Comparison of ENCODE assay signal across 8 mouse cellular contexts in genomic region chr15:91672645-91673568, GRCm38 (mm10). TPM values are rescaled to one million over a fixed set of nuclear protein-coding genes. Genes with fewer than 3 reads are reported as not detected.
DNase-seq lines count a peak whose midpoint lies in the region; ATAC-seq and TF ChIP-seq lines count a peak whose summit lies in the region.

TSS of gene Lrrk2 (plus strand) at chr15:91673175.

- peak within 1 kb of the TSS; percentile 73 for H3K4me2 ChIP-seq in limb, embryonic 14.5 days (replicated peaks; ENCODE audit: low read depth, low read length, severe bottlenecking)
- peak within 1 kb of the TSS; percentile 88 for H3K4me2 ChIP-seq in midbrain, embryonic 15.5 days

- 3% methylated on average over 40 of the region's 40 CpGs for WGBS in bone marrow, adult 2 months
- WGBS in limb, embryonic 14.5 days: 2% methylated on average over 34 of the region's 40 CpGs
- 3% methylated on average over 40 of the region's 40 CpGs for whole genome bisulfite sequencing in midbrain, embryonic 15.5 days

- peak; percentile 84; the same call in 1 of the 2 replicates for TF ChIP-seq POLR2A in bone marrow, adult 2 months (IDR thresholded peaks at IDR 0.05; ENCODE audit: borderline replicate concordance, control insufficient read depth, low read depth, low read length)
- TF ChIP-seq POLR2A in embryonic fibroblast, embryonic 13.5 days (IDR thresholded peaks at IDR 0.05; ENCODE audit: low read depth, low read length): peak; percentile 93
- peak; percentile 54; the same call in 1 of the 2 replicates for TF ChIP-seq POLR2A in limb, embryonic 14.5 days (IDR thresholded peaks at IDR 0.05; ENCODE audit: borderline replicate concordance, extremely low read depth, insufficient read depth, insufficient read length)

- peak; percentile 93 for ATAC-seq in limb, embryonic 14.5 days (ENCODE audit: low FRiP score, low read depth)
- ATAC-seq in midbrain, embryonic 15.5 days (replicated peaks): peak; percentile 98

- H3K27ac ChIP-seq in bone marrow, adult 2 months (ENCODE audit: control insufficient read depth, insufficient read depth, low read depth, low read length, poor library complexity): peak within 1 kb of the TSS; percentile 79
- peak within 1 kb of the TSS; percentile 50 for H3K27ac ChIP-seq in embryonic fibroblast, embryonic 13.5 days (ENCODE audit: insufficient read depth, low read length)
- peak within 1 kb of the TSS; percentile 72 for H3K27ac ChIP-seq in limb, embryonic 14.5 days (replicated peaks; ENCODE audit: low read depth, low read length)
- H3K27ac ChIP-seq in midbrain, embryonic 15.5 days: peak within 1 kb of the TSS; percentile 35; the same call in 1 of the 2 replicates

- DNase-seq in heart, adult 9 months (ENCODE audit: low spot score in 2 of 2): peak; percentile 89 to 90
- DNase-seq in kidney, adult 9 months: peak; percentile 86
- DNase-seq in limb, embryonic 14.5 days (ENCODE audit: low spot score): peak; percentile 80
- peak; percentile 72 to 80 for DNase-seq in spleen, adult 18-20 months
- DNase-seq in c-Kit-positive CD71-positive TER-119-positive erythroid progenitor cells, embryonic 14.5 days (ENCODE audit: low spot score): no peak

- no peaks in the 10 kb centered on the region for H3K27me3 ChIP-seq in limb, embryonic 14.5 days (ENCODE audit: control insufficient read depth, insufficient read depth, low read length)
- 0 out of 2 replicates have a peak, but pooled peaks cover 3% of the 10 kb centered on the region for H3K27me3 ChIP-seq in midbrain, embryonic 15.5 days (replicated peaks)

- H3K4me3 ChIP-seq in bone marrow, adult 2 months (replicated peaks; ENCODE audit: control insufficient read depth, low read depth, low read length): peak within 1 kb of the TSS; percentile 84
- peak within 1 kb of the TSS; percentile 53 for H3K4me3 ChIP-seq in embryonic fibroblast, embryonic 13.5 days (ENCODE audit: insufficient read depth, low read length)
- H3K4me3 ChIP-seq in limb, embryonic 14.5 days (replicated peaks; ENCODE audit: low read length): peak within 1 kb of the TSS; percentile 52
- peak within 1 kb of the TSS; percentile 54 for H3K4me3 ChIP-seq in midbrain, embryonic 15.5 days

- H3K36me3 ChIP-seq in limb, embryonic 14.5 days (ENCODE audit: control insufficient read depth, insufficient read depth, low read length): no peaks in the 10 kb centered on the region
- no peaks in the 10 kb centered on the region for H3K36me3 ChIP-seq in midbrain, embryonic 15.5 days (replicated peaks)

- TF ChIP-seq CTCF in bone marrow, adult 2 months (IDR thresholded peaks at IDR 0.05; ENCODE audit: control insufficient read depth, insufficient read depth, low read length): no peak
- no peak for TF ChIP-seq CTCF in embryonic fibroblast, embryonic 13.5 days (IDR thresholded peaks at IDR 0.05; ENCODE audit: borderline replicate concordance, insufficient read depth, low read length)

- H3K9ac ChIP-seq in limb, embryonic 14.5 days (ENCODE audit: low read depth, low read length, severe bottlenecking): peak within 1 kb of the TSS; percentile 76
- H3K9ac ChIP-seq in midbrain, embryonic 15.5 days: peak within 1 kb of the TSS; percentile 60

- H3K9me3 ChIP-seq in limb, embryonic 14.5 days (ENCODE audit: control insufficient read depth, low read length): no peaks in the 10 kb centered on the region
- H3K9me3 ChIP-seq in midbrain, embryonic 15.5 days: no peaks in the 10 kb centered on the region

- no peaks in the 10 kb centered on the region; the same call in 1 of the 2 replicates for H3K4me1 ChIP-seq in bone marrow, adult 2 months (ENCODE audit: control insufficient read depth, insufficient read depth, low read length)
- H3K4me1 ChIP-seq in embryonic fibroblast, embryonic 13.5 days (ENCODE audit: control insufficient read depth, insufficient read depth, low read length): peaks cover 2% of the 10 kb centered on the region
- H3K4me1 ChIP-seq in limb, embryonic 14.5 days (ENCODE audit: control insufficient read depth, insufficient read depth, low read length): peaks cover 13% of the 10 kb centered on the region
- H3K4me1 ChIP-seq in midbrain, embryonic 15.5 days: peaks cover 11% of the 10 kb centered on the region

RNA-seq across cellular contexts. Expression of gene Lrrk2, which starts in this region (rescaled TPM):
- polyA plus RNA-seq in bone marrow, adult 2 months (2011; ENCODE audit: insufficient read depth, insufficient read length, low replicate concordance, missing spikeins): 7.4 and 20.5 TPM in 2 replicates
- 29.8 and 35.0 TPM in 2 replicates for polyA plus RNA-seq in embryonic fibroblast, embryonic 13.5 days (2011; ENCODE audit: insufficient read length, low read depth, missing spikeins)
- polyA plus RNA-seq in limb, embryonic 14.5 days (2012; rRNA removed): 4.5 and 5.7 TPM in 2 replicates
- polyA plus RNA-seq in limb, embryonic 14.5 days (2014; fragmentation: Nextera tagmentation; extraction: Ambion mirVana): 7.6 and 8.5 TPM in 2 replicates
- polyA plus RNA-seq in midbrain, embryonic 15.5 days (2015; fragmentation: Nextera tagmentation; extraction: Ambion mirVana): 1.5 and 1.9 TPM in 2 replicates
